Mouse (Mus musculus) embryonic facial prominence, embryonic 12.5 days (tissue): ENCODE results near the gene Notch1. TPM values are rescaled to one million over a fixed set of nuclear protein-coding genes. Genes with fewer than 3 reads are reported as not detected.

Source experiments
- ATAC-seq: fragments of 200-750 bp; cut with Nextera tagmentation; 2 replicates; pipeline ENCODE4 v1.8.0; 2017; ENCODE audit not compliant: insufficient number of reproducible peaks, insufficient read depth, low FRiP score, low TSS enrichment
- H3K27ac ChIP-seq: fragments of 300-500 bp; sonication (generic); 2 replicates; pipeline ENCODE4 v1.5.1; 2016; ENCODE audit warnings: mild to moderate bottlenecking
- H3K27me3 ChIP-seq: fragments of 300-500 bp; sonication (generic); 2 replicates; pipeline ENCODE4 v1.6.1; 2016; ENCODE audit warnings: mild to moderate bottlenecking, moderate library complexity
- H3K36me3 ChIP-seq: fragments of 300-500 bp; sonication (generic); 2 replicates; pipeline ENCODE4 v1.6.1; 2016; ENCODE audit warnings: mild to moderate bottlenecking
- H3K4me1 ChIP-seq: fragments of 300-500 bp; sonication (generic); 2 replicates; pipeline ENCODE4 v1.6.1; 2016
- H3K4me2 ChIP-seq: fragments of 300-500 bp; sonication (generic); replicated peaks from 2 replicates; pipeline ENCODE4 v1.6.1; 2016; ENCODE audit warnings: mild to moderate bottlenecking, moderate library complexity
- H3K4me3 ChIP-seq: fragments of 300-500 bp; sonication (generic); 2 replicates; pipeline ENCODE4 v1.5.1; 2016; ENCODE audit warnings: mild to moderate bottlenecking
- H3K9ac ChIP-seq: fragments of 300-500 bp; sonication (generic); 2 replicates; pipeline ENCODE4 v1.6.1; 2016; ENCODE audit warnings: mild to moderate bottlenecking, moderate library complexity
- H3K9me3 ChIP-seq: fragments of 300-500 bp; sonication (generic); 2 replicates; pipeline ENCODE4 v1.6.1; 2016; ENCODE audit warnings: mild to moderate bottlenecking, moderate library complexity
- WGBS: fragments of 180-500 bp; shearing (Covaris S2); methylation state at CpG from one replicate; pipeline ENCODE4 v1.1.7; 2016; 5-methylcytosine and 5-hydroxymethylcytosine counted together
- polyA plus RNA-seq: library from polyadenylated mRNA; unstranded; fragments of >200 nt; fragmentation: Nextera tagmentation; extraction: Ambion mirVana; gene quantifications from 2 replicates; pipeline ENCODE4 v1.2.1, GENCODE M21; 2016

Notch1 gene
- polyA plus RNA-seq, 1 experiment from 2014 or later = 16.4 TPM

- 0 out of 2 replicates have a peak overlapping the region, but pooled peaks have one; percentile 55 for H3K27ac ChIP-seq
- no peak for ATAC-seq
- 0 out of 2 replicates have a peak overlapping the region, but pooled peaks have one; percentile 5 for H3K9ac ChIP-seq
- no peak overlapping the region for H3K4me3 ChIP-seq
- peaks cover 91% of the 10 kb centered on the region for H3K36me3 ChIP-seq
- H3K9me3 ChIP-seq = no peaks in the 10 kb centered on the region
- H3K4me2 ChIP-seq = no peak overlapping the region
- WGBS = 34% methylated on average over 9 of the region's 9 CpGs
- 0 out of 2 replicates have a peak, but pooled peaks cover 7% of the 10 kb centered on the region for H3K4me1 ChIP-seq
- H3K27me3 ChIP-seq = no peaks in the 10 kb centered on the region
Observed at GRCm38 (mm10) chr2:26474789-26475504, 41.5 kb downstream of the Notch1 start.

GRCm38 (mm10) chr2:26472312-26473090, 44.0 kb downstream of the Notch1 start:
- no peak overlapping the region for H3K4me2 ChIP-seq
- no peak overlapping the region for H3K9ac ChIP-seq
- no peaks in the 10 kb centered on the region for H3K27me3 ChIP-seq
- no peak overlapping the region for H3K27ac ChIP-seq
- no peaks in the 10 kb centered on the region for H3K9me3 ChIP-seq
- H3K36me3 ChIP-seq = peaks cover 91% of the 10 kb centered on the region
- ATAC-seq = no peak
- WGBS = 92% methylated on average over 11 of the region's 11 CpGs
- no peak overlapping the region for H3K4me3 ChIP-seq
- H3K4me1 ChIP-seq = 0 out of 2 replicates have a peak, but pooled peaks cover 7% of the 10 kb centered on the region

DNA sequence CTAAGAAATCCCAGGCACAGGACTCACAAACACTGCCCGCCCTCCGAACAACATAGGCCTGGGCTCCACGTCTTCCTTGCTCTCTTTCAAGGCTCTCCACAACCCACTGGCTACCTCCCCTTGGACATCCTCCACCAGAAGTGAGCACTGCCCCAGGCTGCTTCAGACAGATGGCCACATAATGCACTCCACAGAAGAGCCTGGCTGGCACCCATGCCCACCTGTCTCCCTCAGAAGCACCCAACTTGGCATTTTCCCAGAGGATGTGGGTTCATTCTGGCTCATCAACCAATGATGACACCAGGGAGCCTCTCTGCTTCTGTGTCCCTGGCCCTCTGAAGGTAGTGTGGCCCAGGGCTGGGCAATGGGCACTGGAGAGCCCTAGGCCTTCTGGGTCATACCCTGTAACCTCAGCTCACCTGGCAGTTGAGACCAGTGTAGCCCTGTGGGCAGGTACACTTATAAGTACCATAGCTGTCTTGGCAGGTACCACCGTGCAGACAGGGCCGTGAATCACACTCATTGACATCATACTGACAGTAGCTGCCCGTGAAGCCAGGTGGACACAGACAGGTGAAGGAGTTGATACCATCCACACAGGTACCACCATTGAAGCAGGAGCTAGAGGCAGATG, 44.7 kb downstream of the Notch1 start:
- WGBS = 84% methylated on average over 6 of the region's 6 CpGs
- no peaks in the 10 kb centered on the region for H3K9me3 ChIP-seq
- H3K4me2 ChIP-seq = no peak overlapping the region
- H3K4me3 ChIP-seq = no peak overlapping the region
- H3K27me3 ChIP-seq = no peaks in the 10 kb centered on the region
- H3K27ac ChIP-seq = no peak overlapping the region
- peaks cover 91% of the 10 kb centered on the region for H3K36me3 ChIP-seq
- no peak overlapping the region for H3K9ac ChIP-seq
- no peak for ATAC-seq
- 0 out of 2 replicates have a peak, but pooled peaks cover 7% of the 10 kb centered on the region for H3K4me1 ChIP-seq

- Histone ChIP-seq H3K27me3 (no peaks in the 10 kb centered on the region), H3K4me1 (0 out of 2 replicates have a peak, but pooled peaks cover 7% of the 10 kb centered on the region), H3K36me3 (peaks cover 92% of the 10 kb centered on the region), H3K4me3 (no peak overlapping the region), H3K9ac (no peak overlapping the region), H3K9me3 (no peaks in the 10 kb centered on the region), H3K4me2 (no peak overlapping the region), H3K27ac (no peak overlapping the region)
- 88% methylated on average over 17 of the region's 17 CpGs for WGBS
- no peak for ATAC-seq
Observed at GRCm38 (mm10) chr2:26470967-26471366, 45.5 kb downstream of the Notch1 start.

DNA sequence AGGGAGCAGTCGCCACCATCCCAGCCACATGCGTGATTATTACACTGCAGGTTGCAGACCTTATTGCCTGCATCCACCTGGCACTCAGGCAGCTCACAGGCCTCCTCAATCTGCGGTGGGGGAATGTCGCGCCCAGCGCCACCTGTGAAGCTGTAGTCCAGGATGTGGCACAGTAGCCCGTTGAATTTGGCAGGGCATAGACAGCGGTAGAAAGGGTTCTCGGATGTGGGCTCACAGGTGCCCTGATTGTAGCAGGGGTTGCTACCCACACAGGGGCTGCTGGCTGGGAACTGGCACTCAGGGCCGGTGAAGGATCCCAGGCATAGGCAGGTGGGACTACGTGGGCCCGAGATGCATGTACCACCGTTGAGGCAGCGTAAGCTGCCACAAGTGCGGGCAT, 48.1 kb downstream of the Notch1 start:
- no peaks in the 10 kb centered on the region for H3K9me3 ChIP-seq
- H3K4me1 ChIP-seq = no peaks in the 10 kb centered on the region

GRCm38 (mm10) chr2:26463412-26463811, 53.1 kb downstream of the Notch1 start:
- peaks cover 84% of the 10 kb centered on the region for H3K36me3 ChIP-seq

More for the DNA sequence above, 48.1 kb downstream of the Notch1 start:
- H3K36me3 ChIP-seq = peaks cover 94% of the 10 kb centered on the region
- H3K4me3 ChIP-seq = no peak overlapping the region
- no peaks in the 10 kb centered on the region for H3K27me3 ChIP-seq
- no peak overlapping the region for H3K4me2 ChIP-seq
- no peak overlapping the region for H3K27ac ChIP-seq
- WGBS = 93% methylated on average over 15 of the region's 15 CpGs
- no peak overlapping the region for H3K9ac ChIP-seq
- no peak for ATAC-seq

GRCm38 (mm10) chr2:26462980-26463379, 53.5 kb downstream of the Notch1 start:
- Histone ChIP-seq H3K4me3 (no peak overlapping the region), H3K9ac (no peak overlapping the region), H3K27me3 (no peaks in the 10 kb centered on the region), H3K36me3 (peaks cover 80% of the 10 kb centered on the region), H3K4me1 (peaks cover 19% of the 10 kb centered on the region), H3K4me2 (no peak overlapping the region), H3K9me3 (no peaks in the 10 kb centered on the region), H3K27ac (no peak overlapping the region)
- ATAC-seq = no peak
- WGBS = 84% methylated on average over 3 of the region's 3 CpGs

More at GRCm38 (mm10) chr2:26463412-26463811, 53.1 kb downstream of the Notch1 start:
- no peak overlapping the region for H3K4me3 ChIP-seq
- no peak overlapping the region for H3K9ac ChIP-seq
- WGBS = 95% methylated on average over 6 of the region's 6 CpGs
- H3K27ac ChIP-seq = no peak overlapping the region
- no peak overlapping the region for H3K4me2 ChIP-seq
- peaks cover 15% of the 10 kb centered on the region for H3K4me1 ChIP-seq
- no peaks in the 10 kb centered on the region for H3K9me3 ChIP-seq
- no peaks in the 10 kb centered on the region for H3K27me3 ChIP-seq
- no peak for ATAC-seq

DNA sequence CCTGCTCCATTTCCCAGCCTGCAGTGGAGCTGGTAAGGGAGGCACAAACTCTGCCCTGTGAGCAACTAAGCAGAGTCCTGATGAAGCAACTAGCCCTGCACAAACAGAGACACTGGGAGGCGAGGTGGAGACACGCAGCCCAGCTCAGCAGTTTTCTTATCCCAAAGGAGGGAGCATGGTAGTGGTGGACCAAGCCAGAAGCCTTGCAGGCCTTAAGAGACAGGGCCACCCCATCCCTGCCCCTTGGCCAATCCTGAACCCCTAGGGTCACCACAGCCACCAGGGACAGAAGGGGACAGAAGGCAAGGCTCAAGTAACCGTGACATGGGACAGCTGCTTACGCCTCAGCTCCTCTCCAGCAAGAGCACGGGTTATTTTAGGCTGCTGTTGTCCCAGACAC, 54.8 kb downstream of the Notch1 start:
- WGBS = 93% methylated on average over 5 of the region's 5 CpGs
- no peak overlapping the region for H3K4me2 ChIP-seq
- H3K9ac ChIP-seq = no peak overlapping the region
- no peak for ATAC-seq
- peaks cover 71% of the 10 kb centered on the region for H3K36me3 ChIP-seq
- H3K27ac ChIP-seq = no peak overlapping the region
- no peaks in the 10 kb centered on the region for H3K27me3 ChIP-seq
- no peak overlapping the region for H3K4me3 ChIP-seq
- H3K4me1 ChIP-seq = peaks cover 19% of the 10 kb centered on the region
- no peaks in the 10 kb centered on the region for H3K9me3 ChIP-seq

GRCm38 (mm10) chr2:26460837-26461236, 55.6 kb downstream of the Notch1 start:
- H3K4me2 ChIP-seq = no peak overlapping the region
- H3K4me1 ChIP-seq = peaks cover 19% of the 10 kb centered on the region
- peaks cover 64% of the 10 kb centered on the region for H3K36me3 ChIP-seq
- no peaks in the 10 kb centered on the region for H3K9me3 ChIP-seq
- no peak overlapping the region for H3K9ac ChIP-seq
- H3K27me3 ChIP-seq = no peaks in the 10 kb centered on the region
- H3K4me3 ChIP-seq = no peak overlapping the region
- ATAC-seq = no peak
- 93% methylated on average over 13 of the region's 13 CpGs for WGBS
- H3K27ac ChIP-seq = no peak overlapping the region

DNA sequence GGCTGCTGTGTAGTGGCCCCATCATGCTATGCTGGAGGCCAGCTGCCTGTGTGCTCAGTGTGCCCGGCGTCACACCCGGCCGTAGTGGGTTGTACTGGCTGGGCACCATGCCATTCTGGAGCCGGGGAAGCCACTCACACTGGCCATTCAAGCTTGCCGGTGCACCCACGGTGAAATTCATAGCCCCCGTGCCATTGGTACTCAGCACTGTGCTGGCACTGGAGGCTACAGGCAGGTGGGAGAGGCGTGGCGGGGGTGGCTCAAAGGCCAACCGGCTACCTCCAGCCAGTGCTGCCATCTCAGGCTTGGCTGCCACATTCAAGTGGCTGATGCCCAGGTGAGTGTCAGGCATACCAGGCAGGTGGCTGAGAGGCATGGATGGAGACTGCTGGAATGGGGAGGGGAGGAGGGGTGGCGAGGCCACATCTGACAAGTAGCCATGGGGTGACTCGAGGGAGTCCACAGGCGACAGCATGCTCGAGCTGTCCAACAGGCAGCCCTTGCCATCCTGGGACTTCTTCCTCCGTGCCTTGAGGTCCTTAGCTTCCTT, 56.3 kb downstream of the Notch1 start:
- 94% methylated on average over 16 of the region's 16 CpGs for WGBS
- ATAC-seq = 0 out of 2 replicates have a peak, but pooled peaks have one; percentile 1
- no peaks in the 10 kb centered on the region for H3K9me3 ChIP-seq
- H3K27me3 ChIP-seq = no peaks in the 10 kb centered on the region
- no peak overlapping the region for H3K27ac ChIP-seq
- H3K4me3 ChIP-seq = no peak overlapping the region
- H3K36me3 ChIP-seq = peaks cover 60% of the 10 kb centered on the region
- peaks cover 19% of the 10 kb centered on the region for H3K4me1 ChIP-seq
- H3K4me2 ChIP-seq = no peak overlapping the region
- H3K9ac ChIP-seq = no peak overlapping the region

DNA sequence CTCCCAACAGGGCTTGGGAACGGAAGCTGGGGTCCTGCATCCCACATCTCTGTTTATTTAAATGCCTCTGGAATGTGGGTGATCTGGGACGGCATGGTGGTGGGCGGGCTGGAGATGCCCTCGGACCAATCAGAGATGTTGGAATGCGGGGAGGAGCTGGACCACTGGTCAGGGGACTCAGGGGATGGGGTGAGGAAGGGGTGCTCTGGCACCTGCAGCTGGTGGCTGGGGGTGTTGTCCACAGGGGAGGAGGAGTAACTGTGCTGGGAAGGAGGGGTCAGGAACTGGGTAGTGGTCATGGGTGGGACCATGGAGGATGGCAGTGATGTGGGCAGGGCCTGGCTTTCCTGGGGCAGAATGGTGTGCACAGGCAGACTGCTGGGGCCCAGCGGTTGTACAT, 57.0 kb downstream of the Notch1 start:
- ATAC-seq = peak; percentile 25; the same call in 1 of the 2 replicates
- Histone ChIP-seq H3K27ac (no peak overlapping the region), H3K9me3 (no peaks in the 10 kb centered on the region), H3K36me3 (peaks cover 54% of the 10 kb centered on the region), H3K4me2 (no peak overlapping the region), H3K27me3 (no peaks in the 10 kb centered on the region), H3K4me3 (no peak overlapping the region), H3K4me1 (peaks cover 19% of the 10 kb centered on the region), H3K9ac (no peak overlapping the region)
- 34% methylated on average over 6 of the region's 6 CpGs for WGBS
